Mouse (Mus musculus): ENCODE measurements around the gene Chmp4b.
A peak's percentile ranks its signal among the peaks of the same experiment; 100 is the strongest.

Chmp4b gene

GRCm38 (mm10) chr2:154680941-154681340 lies 29.4 kb downstream of the Chmp4b start:
- DNase-seq (ENCODE audit: low read depth in 1 of 2, low spot score in 2 of 2), result no peak

- DNase-seq (ENCODE audit: low read depth in 1 of 2, low spot score in 2 of 2), result no peak
Observed at GRCm38 (mm10) chr2:154682712-154683111, 31.2 kb downstream of the Chmp4b start.

- no peak for DNase-seq (ENCODE audit: low read depth in 1 of 2, low spot score in 2 of 2)
Observed at GRCm38 (mm10) chr2:154684901-154685470, 33.5 kb downstream of the Chmp4b start.

DNA sequence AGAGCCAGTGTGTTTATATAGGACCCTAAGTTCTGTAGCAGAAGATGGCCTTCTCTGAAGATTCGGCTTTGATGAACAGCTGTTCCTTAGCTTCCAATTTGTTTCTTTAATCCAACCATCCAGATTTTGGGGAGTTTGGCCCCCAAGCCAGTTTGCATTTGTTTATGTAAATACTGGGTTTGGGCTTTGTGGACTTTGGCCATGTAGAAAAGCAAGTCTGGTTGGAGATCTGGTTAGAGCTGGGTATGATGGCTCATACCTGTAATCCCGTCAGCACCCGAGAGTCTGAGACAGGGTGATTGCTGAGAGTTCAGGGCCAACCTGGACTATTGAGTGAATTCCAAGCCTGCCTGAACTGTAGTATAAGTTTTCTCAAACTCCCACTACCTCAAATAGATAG lies 34.3 kb downstream of the Chmp4b start:
- no peak for DNase-seq (ENCODE audit: low read depth in 1 of 2, low spot score in 2 of 2)

DNA sequence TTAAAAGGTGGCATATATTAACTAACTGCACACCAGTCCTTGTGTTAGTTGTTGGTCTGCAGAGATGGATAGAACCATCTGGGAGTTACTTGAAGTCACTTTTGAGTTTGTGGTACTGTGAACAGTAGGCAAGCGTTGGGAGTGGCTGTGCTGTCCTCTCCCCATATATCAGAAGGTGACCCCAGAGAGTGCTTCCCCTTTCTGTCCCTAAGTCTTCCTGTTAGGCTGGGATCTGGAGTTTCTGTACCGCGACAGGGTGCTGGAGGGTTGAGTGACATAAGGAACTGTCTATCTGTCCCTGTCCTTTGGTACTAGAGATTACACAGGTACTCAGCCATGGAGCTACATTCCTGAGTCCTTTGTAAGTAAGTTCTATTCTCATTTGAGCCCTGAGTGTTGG lies 35.3 kb downstream of the Chmp4b start:
- no peak for DNase-seq (ENCODE audit: low read depth in 1 of 2, low spot score in 2 of 2)

DNA sequence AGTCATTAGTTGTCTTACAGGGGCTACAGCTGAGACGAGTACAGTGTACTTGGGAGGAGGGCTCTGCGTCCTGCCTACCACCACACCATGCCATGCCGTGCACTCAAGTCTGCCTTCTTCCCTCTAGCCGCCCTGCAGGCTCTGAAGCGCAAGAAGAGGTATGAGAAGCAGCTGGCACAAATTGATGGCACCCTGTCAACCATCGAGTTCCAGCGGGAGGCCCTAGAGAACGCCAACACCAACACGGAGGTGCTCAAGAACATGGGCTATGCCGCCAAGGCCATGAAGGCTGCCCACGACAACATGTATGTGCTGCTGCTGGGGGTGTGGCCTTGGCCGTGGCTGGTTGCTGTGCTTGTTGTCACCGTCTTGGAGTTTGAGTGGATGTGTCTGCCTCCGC lies 37.9 kb downstream of the Chmp4b start:
- DNase-seq (ENCODE audit: low read depth in 1 of 2, low spot score in 2 of 2), result no peak

- no peak for DNase-seq (ENCODE audit: low read depth in 1 of 2, low spot score in 2 of 2)
Observed at GRCm38 (mm10) chr2:154690959-154691358, 39.5 kb downstream of the Chmp4b start.

DNA sequence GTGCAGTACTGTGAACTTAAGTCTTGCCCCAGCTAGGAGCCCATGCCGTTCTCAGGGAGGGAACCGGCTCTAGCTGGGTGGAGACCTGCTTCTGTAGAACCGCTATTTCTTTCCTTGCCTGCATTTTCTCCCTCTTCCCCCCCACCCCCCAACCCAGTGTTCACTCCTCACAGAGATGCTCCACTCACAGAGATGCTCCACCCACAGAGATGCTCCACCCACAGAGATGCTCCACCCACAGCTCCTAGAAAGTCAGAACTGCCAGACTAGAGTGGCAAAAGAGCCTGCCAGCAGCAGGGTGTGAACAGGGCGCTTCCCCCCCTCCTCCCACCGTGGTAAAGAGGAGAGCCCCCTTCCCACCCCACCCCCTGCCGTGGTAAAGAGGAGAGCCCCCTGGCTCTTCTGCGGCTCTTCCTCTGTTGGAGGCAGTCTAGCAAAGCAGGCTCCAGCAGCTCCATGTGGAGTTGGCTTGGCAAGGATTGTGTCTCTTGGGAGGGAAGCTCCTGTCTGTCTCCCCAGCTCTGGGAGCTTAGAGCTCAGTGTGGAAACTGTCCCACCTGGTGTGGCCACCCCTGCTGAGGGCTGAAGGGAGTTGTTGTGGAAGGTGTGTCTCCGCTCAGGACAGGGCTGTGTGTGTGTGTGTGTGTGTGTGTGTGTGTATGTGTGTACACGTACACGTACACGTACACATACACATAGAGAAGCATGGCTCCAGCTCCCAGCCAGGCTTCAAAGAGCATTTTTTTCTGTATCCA lies 41.9 kb downstream of the Chmp4b start:
- no peak for DNase-seq (ENCODE audit: low read depth in 1 of 2, low spot score in 2 of 2)

- DNase-seq (ENCODE audit: low read depth in 1 of 2, low spot score in 2 of 2), result no peak
Observed at GRCm38 (mm10) chr2:154693941-154694256, 42.4 kb downstream of the Chmp4b start.

DNA sequence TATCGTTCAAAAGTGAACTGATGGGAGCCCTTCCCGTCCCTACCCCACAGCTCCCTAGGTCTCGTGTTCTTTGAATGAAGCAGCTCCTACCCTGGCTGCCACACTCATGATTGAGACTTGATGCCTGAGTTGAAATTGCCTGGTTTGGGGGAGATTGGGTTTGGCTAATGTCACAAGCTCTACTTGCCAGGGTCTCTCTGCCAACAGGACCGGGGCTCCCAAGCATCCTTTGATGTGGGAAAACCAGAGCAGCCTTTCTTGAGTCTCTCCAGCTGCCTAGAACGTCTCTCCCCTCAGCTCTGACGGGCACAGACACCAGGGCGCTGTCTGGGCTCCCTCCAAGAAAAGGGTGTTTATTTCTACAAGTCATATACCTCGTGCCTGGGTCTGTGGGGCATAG lies 44.2 kb downstream of the Chmp4b start:
- DNase-seq (ENCODE audit: low read depth in 1 of 2, low spot score in 2 of 2), result no peak

- no peak for DNase-seq (ENCODE audit: low read depth in 1 of 2, low spot score in 2 of 2)
Observed at GRCm38 (mm10) chr2:154696660-154697059, 45.2 kb downstream of the Chmp4b start.

GRCm38 (mm10) chr2:154699360-154699759 lies 47.9 kb downstream of the Chmp4b start:
- DNase-seq (ENCODE audit: low read depth in 1 of 2, low spot score in 2 of 2), result no peak

GRCm38 (mm10) chr2:154700177-154700576 lies 48.7 kb downstream of the Chmp4b start:
- DNase-seq (ENCODE audit: low read depth in 1 of 2, low spot score in 2 of 2), result no peak

- no peak for DNase-seq (ENCODE audit: low read depth in 1 of 2, low spot score in 2 of 2)
Observed at GRCm38 (mm10) chr2:154702637-154703315, 51.3 kb downstream of the Chmp4b start.

DNA sequence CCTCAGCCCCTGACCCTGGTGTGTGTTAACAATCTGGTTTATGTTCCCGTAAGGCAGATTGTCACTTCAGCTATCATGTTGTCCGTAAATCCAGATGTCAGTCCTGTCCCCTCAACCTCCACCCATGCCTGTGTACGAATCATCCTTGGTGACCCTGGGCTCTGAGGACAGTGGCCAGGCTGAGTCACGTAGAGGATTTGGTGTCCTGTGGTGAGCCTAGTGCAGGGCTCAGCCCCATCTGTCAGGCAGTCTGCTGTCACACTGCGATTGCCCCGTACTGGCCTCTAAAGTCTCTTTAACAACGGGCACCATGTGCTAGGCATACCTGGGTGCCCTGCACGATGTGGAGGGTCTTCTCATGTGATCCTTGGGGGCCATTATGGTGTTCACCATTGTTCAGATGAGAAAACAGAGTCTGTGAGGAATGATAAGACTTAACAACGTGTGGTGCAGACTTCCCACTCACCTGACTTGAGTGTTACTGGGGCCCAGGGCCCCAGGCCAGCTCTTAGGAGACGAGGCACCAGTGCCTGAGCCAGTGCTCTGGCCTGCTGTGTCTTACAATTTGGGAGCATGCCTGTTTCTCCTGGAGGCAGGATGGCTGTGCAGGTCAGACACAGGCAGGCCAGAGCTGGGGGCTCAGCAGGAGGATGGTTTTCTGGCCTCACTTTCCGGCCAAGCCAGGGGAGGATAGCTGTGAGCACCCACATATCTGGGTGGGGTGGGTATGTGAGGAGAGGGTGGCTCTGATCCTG lies 55.2 kb downstream of the Chmp4b start:
- no peak for DNase-seq (ENCODE audit: low read depth in 1 of 2, low spot score in 2 of 2)

DNA sequence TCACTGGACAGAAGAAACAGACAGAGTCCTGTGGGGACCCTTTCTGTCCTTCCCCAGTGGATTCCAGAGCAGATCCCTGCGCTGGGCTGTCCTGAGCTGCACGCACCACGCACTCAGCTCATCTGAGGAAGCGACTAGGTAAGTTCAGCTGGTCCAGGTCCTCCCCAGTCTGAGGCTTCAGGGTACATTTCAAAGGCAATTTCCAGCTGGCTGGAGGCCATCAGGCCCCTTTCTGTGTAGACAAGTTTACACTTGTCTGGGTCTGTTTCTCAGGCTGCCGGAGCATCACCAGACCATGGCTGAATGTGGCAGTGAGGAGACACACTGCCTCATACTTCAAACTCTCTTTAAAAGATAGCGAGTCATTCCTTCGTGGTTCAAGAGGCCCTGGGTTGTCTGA lies 55.8 kb downstream of the Chmp4b start:
- no peak for DNase-seq (ENCODE audit: low read depth in 1 of 2, low spot score in 2 of 2)

DNA sequence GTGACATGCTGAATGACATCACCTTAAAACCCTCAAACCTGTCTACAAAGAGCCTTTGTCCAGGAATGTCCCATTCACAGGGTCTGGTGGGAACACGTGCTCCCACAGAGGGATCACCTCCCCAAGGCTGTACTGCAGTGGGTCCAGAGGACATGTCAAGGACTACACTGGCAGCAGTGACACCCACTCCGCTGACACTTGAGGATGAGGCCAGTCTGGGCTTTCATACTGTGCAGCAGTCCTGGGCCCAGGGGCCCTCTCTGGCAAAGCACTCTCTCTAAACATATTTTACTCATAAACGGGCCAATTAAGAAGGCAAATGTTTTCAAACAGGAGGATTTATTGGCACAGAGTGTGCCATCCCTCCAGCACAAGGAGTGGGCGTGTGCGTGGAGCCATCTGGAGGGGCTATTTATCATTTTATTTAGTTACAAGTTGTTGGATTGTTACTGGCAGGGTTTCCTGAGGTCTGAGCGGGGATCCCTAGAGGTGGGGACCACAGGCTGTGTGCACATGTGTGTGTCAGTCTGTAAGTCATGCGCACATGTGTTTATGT lies 56.4 kb downstream of the Chmp4b start:
- no peak for DNase-seq (ENCODE audit: low read depth in 1 of 2, low spot score in 2 of 2)

- no peak for DNase-seq (ENCODE audit: low read depth in 1 of 2, low spot score in 2 of 2)
Observed at GRCm38 (mm10) chr2:154711701-154712100, 60.2 kb downstream of the Chmp4b start.

GRCm38 (mm10) chr2:154712271-154712677 lies 60.8 kb downstream of the Chmp4b start:
- DNase-seq (ENCODE audit: low read depth in 1 of 2, low spot score in 2 of 2), result peak in 1 of 2 experiments; percentile 37

DNA sequence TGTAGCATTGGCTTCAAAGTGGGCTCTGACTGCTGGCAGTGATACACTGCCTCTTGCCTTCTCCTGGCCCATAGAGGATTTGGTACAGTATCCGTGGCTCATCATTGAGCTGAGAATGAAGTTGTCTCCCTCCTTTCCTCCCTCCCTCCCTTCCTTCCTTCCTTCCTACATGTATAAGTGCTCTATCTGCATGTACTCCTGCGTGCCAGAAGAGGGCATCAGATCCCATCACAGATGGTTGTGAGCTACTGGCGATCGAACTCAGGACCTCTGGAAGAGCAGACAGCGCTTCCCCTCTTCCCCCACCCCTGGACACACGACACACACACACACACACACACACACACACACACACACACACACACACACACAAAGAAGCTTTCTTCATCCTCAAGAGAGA lies 61.6 kb downstream of the Chmp4b start:
- no peak for DNase-seq (ENCODE audit: low read depth in 1 of 2, low spot score in 2 of 2)

DNA sequence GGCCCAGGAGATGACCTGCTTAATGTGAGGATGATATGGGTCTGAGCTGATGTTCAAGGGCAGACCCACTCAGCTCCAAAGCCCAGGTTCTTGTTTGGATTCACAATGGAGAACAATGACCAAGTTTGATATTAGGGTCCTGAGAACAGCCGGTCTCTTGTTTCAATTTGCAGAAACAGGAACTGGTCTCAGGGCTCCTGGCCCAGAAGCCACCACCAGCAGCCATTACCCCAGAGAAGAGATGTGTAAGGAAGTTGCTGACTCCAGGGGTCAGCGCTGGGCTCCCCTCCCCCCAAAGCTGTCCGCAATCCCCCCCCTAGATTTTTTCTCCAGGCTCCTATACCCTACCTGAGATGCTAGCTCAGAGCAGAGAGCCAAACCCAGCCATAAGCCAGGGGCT lies 62.5 kb downstream of the Chmp4b start:
- DNase-seq (ENCODE audit: low read depth in 1 of 2, low spot score in 2 of 2), result no peak

DNA sequence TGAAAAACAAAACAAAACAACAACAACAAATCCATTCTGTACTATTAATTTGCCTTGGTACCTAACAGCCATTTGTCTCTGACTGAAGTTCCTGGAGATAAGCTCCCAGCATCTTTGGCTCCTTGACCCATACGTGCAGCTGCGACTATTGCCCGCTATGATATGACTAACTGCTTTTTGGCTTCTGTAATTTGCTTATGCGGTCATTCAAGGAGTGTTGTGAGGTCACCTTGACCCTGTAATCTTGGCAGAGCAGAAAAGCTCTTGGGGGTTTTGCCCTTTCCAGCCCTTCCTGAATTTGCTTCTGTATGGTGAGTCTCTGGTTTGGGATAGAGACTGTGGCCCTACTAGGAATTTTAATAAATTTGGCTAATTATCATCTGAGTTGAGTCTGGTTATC lies 65.1 kb downstream of the Chmp4b start:
- DNase-seq (ENCODE audit: low read depth in 1 of 2, low spot score in 2 of 2), result no peak

Measured in monocyte, adult 2 months (primary cell).